Mouse (Mus musculus) midbrain, embryonic 14.5 days (tissue): ENCODE results near the gene Xlr5b. TPM values are rescaled to one million over a fixed set of nuclear protein-coding genes. Genes with fewer than 3 reads are reported as not detected.

ENCODE experiments used
- polyA plus RNA-seq: library from polyadenylated mRNA; unstranded; fragments of >200 nt; fragmentation: Nextera tagmentation; extraction: Ambion mirVana; gene quantifications from 2 replicates; pipeline ENCODE4 v1.2.1, GENCODE M21; 2014

The Xlr5b gene
- polyA plus RNA-seq, 1 experiment from 2014 or later: not detected

Other genes with a start within 250 kb of the Xlr5b start
- gene Cetn2, start 230.4 kb upstream of the Xlr5b start, polyA plus RNA-seq: 83.7 and 85.9 TPM in 2 replicates
- 48.1 and 48.8 TPM in 2 replicates for gene Nsdhl, start 230.2 kb upstream of the Xlr5b start, polyA plus RNA-seq
- 0.39 and 0.71 TPM in 2 replicates for gene Zfp185, start 161.5 kb upstream of the Xlr5b start, polyA plus RNA-seq
- not detected in 2 replicates for gene Pnma5, start 111.7 kb upstream of the Xlr5b start, polyA plus RNA-seq
- 1.8 and 2.1 TPM in 2 replicates for gene Pnma3, start 84.0 kb upstream of the Xlr5b start, polyA plus RNA-seq
- 0.62 TPM in 1 of 2 replicates, not detected in the other for gene Xlr4a, start 66.3 kb upstream of the Xlr5b start, polyA plus RNA-seq
- gene Xlr3a, start 51.7 kb upstream of the Xlr5b start, polyA plus RNA-seq: 2.9 and 4.7 TPM in 2 replicates
- gene Gm14685, start 31.7 kb upstream of the Xlr5b start, polyA plus RNA-seq: 0.61 and 1.5 TPM in 2 replicates
- gene DXBay18, start 654 bp downstream of the Xlr5b start, polyA plus RNA-seq: 0.72 and 0.86 TPM in 2 replicates
- gene Spin2d, start 28.2 kb downstream of the Xlr5b start, polyA plus RNA-seq: not detected in 2 replicates
- 7.7 and 16.2 TPM in 2 replicates for gene Xlr3b, start 43.4 kb downstream of the Xlr5b start, polyA plus RNA-seq
- 0.38 TPM in 1 of 2 replicates, not detected in the other for gene Xlr4b, start 65.5 kb downstream of the Xlr5b start, polyA plus RNA-seq
- 30.3 and 34.9 TPM in 2 replicates for gene F8a, start 79.5 kb downstream of the Xlr5b start, polyA plus RNA-seq
- gene Xlr4c, start 94.3 kb downstream of the Xlr5b start, polyA plus RNA-seq: 0.28 TPM in 1 of 2 replicates, not detected in the other
- 0.19 and 0.25 TPM in 2 replicates for gene Xlr3c, start 116.6 kb downstream of the Xlr5b start, polyA plus RNA-seq
- gene Xlr5a, start 144.2 kb downstream of the Xlr5b start, polyA plus RNA-seq: not detected in 2 replicates
- not detected in 2 replicates for gene Xlr5c, start 144.2 kb downstream of the Xlr5b start, polyA plus RNA-seq
- gene Gm45015, start 188.0 kb downstream of the Xlr5b start, polyA plus RNA-seq: not detected in 2 replicates
- 12.3 and 13.5 TPM in 2 replicates for gene Zfp275, start 193.8 kb downstream of the Xlr5b start, polyA plus RNA-seq
- gene Gm18336, start 249.9 kb downstream of the Xlr5b start, polyA plus RNA-seq: not detected in 2 replicates